Mouse (Mus musculus) ES-Bruce4 (cell line): ENCODE results near the gene Ddx39. TPM values are rescaled to one million over a fixed set of nuclear protein-coding genes. Genes with fewer than 3 reads are reported as not detected.

Experiments used
- H3K27ac ChIP-seq: 2 replicates; pipeline ENCODE4 v1.5.1; 2012; ENCODE audit warnings: low read length, inconsistent platforms; ENCODE audit not compliant: insufficient read depth
- H3K27me3 ChIP-seq: 2 replicates; pipeline ENCODE4 v1.6.1; 2012; ENCODE audit warnings: mild to moderate bottlenecking, low read length, inconsistent platforms; ENCODE audit not compliant: control insufficient read depth, poor library complexity, insufficient read depth, severe bottlenecking
- H3K36me3 ChIP-seq: 2 replicates; pipeline ENCODE4 v1.6.1; 2012; ENCODE audit warnings: inconsistent platforms, mild to moderate bottlenecking, low read length, moderate library complexity; ENCODE audit not compliant: control insufficient read depth, poor library complexity, insufficient read depth, severe bottlenecking
- H3K4me1 ChIP-seq: one replicate; pipeline ENCODE4 v1.8.1; 2011; ENCODE audit warnings: low read length; ENCODE audit not compliant: control insufficient read depth, insufficient read depth
- H3K4me3 ChIP-seq: 2 replicates; pipeline ENCODE4 v1.5.1; 2011; ENCODE audit warnings: low read depth, mild to moderate bottlenecking, low read length
- H3K9ac ChIP-seq: 2 replicates; pipeline ENCODE4 v1.6.1; 2012; ENCODE audit warnings: low read depth, mild to moderate bottlenecking, inconsistent platforms; ENCODE audit not compliant: poor library complexity, severe bottlenecking
- H3K9me3 ChIP-seq: replicated peaks from 2 replicates; pipeline ENCODE4 v1.6.1; 2012; ENCODE audit warnings: mild to moderate bottlenecking, low read length, inconsistent platforms; ENCODE audit not compliant: control insufficient read depth, poor library complexity, insufficient read depth, severe bottlenecking
- CTCF ChIP-seq: IDR thresholded peaks from one replicate; pipeline ENCODE4 v1.8.1; 2011; ENCODE audit warnings: low read depth, low read length
- EP300 ChIP-seq: IDR thresholded peaks from 2 replicates; pipeline ENCODE4 v1.6.1; 2011; ENCODE audit warnings: low read depth, low read length; ENCODE audit not compliant: insufficient read depth
- POLR2A ChIP-seq: IDR thresholded peaks from one replicate; pipeline ENCODE4 v1.8.1; 2011; ENCODE audit warnings: low read length; ENCODE audit not compliant: insufficient read depth
- polyA plus RNA-seq: library from polyadenylated mRNA; stranded (reverse); fragments of >200 nt; gene quantifications from 2 replicates; pipeline ENCODE4 v1.2.4, GENCODE M21; 2011; ENCODE audit warnings: low read depth; ENCODE audit not compliant: missing spikeins, insufficient read depth, insufficient read length

Ddx39 gene
- polyA plus RNA-seq, 1 experiment: 117 TPM

DNA sequence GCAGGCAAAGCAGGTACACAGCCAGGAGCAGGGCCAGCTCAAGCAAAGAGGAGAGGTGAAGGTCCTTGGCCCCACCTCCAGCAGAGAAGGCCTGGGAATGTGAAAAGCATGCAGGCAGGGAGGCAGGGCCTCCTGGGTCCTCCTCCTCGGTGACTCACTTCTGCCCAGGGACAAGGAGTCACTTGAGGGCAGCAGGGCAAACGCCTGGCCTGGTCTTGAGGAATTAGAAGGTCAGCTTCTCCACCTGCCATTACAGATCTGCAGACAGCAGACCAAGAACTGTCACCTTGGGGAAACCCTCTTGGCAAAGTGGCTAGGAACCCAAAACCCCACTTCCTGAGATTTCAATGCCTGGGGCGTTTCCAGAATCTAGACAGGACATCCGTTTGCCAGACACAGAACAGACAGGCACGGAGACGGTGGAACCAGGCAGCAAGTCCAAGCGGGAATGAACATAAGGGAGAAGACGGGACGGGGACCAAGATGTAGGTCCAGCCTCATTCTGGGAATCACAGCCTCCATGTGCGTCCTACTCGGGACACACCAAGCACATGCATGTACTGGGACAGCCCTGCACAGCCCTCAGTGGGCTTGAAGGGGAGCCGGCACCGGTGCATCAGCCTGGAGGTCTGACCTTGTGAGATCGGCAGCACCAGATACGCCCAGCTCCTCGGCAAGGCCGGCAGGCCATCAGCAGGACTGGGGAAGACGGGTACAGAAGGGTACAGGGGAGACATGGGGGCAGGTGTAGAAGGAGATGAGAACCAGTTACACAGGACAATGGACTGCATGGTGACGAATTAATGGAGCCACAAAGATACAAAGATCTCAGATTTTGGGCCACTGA is 17.4 kb upstream of the Ddx39 start:
- TF ChIP-seq EP300: no peak
- no peak for TF ChIP-seq CTCF
- no peak for TF ChIP-seq POLR2A
- peaks cover 2% of the 10 kb centered on the region for H3K4me1 ChIP-seq
- peak overlapping the region; percentile 71 for H3K4me3 ChIP-seq
- no peaks in the 10 kb centered on the region for H3K27me3 ChIP-seq
- no peak overlapping the region for H3K27ac ChIP-seq
- H3K36me3 ChIP-seq: no peaks in the 10 kb centered on the region
- H3K9ac ChIP-seq: peak overlapping the region; percentile 96; the same call in 1 of the 2 replicates
- no peaks in the 10 kb centered on the region for H3K9me3 ChIP-seq

DNA sequence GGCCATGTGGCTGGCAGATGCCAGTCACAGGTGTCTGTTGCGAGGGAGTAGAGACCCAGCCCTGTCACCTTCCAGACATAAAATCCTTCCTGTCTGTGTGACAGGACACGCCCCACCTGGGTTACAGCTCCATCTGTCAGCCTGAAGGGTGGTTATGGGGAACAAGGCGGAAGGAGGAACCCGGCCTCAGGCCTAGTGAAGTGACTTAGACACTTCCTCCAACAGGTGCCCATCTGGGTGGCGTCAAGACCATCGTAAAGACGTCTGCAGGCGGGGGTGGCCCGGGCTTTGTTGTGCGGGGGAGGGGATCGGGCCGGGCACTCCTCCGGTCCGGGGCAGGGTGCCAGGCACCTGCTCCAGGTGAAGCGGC is 16.7 kb upstream of the Ddx39 start:
- Histone ChIP-seq H3K27me3 (no peaks in the 10 kb centered on the region), H3K9me3 (no peaks in the 10 kb centered on the region), H3K9ac (peak overlapping the region; percentile 96), H3K36me3 (no peaks in the 10 kb centered on the region), H3K4me3 (peak overlapping the region; percentile 71), H3K4me1 (peaks cover 2% of the 10 kb centered on the region), H3K27ac (no peak overlapping the region)
- TF ChIP-seq CTCF (no peak), EP300 (no peak)

DNA sequence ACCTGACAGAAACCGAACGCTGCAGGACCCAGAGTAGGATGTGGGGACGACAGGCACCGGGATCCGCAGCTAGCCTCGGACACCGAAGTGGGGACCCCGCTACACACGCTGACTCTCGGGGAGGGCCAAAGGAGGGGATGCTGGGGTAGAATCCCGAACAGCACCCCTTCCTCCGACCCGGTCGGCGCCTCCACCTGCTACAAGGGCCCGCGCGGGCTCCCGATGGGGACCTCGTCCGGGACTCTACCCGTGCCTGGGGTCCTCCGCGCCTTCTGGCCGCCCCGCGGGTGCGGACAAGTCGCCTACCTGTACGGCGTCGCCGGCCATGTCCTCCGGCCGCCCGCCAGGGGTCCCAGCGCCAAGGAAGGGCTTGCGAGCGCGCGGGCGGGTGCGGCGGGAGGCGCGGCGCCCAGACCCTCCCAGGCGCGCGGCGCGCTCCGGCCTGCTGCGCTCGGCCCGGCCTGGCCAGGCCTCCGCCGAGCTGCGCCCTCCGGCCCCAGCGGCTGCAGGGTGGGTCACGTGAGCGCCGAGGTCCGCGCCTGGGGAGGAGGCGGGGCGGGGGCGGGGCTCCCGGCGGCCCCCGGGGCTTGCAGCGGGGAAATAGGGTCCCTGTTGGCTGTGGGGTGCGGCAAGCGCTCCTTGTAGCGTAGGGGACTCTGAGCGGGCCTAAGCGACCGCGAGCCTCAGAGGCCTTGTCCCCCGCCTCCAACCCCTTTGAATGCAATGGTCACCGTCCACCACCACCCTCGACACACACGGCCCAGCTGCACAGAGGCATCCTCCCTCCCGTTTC is 16.1 kb upstream of the Ddx39 start, which contains the start of gene Pkn1:
Pkn1 (minus strand) TSS at position 519 of the 793 bp plus-strand sequence.
- Histone ChIP-seq H3K9ac (peak within 1 kb of the TSS; percentile 96), H3K9me3 (no peaks in the 10 kb centered on the region), H3K27ac (no peak within 1 kb of the TSS), H3K27me3 (no peaks in the 10 kb centered on the region), H3K4me3 (peak within 1 kb of the TSS; percentile 71), H3K36me3 (no peaks in the 10 kb centered on the region), H3K4me1 (peaks cover 2% of the 10 kb centered on the region)
- TF ChIP-seq CTCF (no peak), EP300 (no peak), POLR2A (peak; percentile 56)

DNA sequence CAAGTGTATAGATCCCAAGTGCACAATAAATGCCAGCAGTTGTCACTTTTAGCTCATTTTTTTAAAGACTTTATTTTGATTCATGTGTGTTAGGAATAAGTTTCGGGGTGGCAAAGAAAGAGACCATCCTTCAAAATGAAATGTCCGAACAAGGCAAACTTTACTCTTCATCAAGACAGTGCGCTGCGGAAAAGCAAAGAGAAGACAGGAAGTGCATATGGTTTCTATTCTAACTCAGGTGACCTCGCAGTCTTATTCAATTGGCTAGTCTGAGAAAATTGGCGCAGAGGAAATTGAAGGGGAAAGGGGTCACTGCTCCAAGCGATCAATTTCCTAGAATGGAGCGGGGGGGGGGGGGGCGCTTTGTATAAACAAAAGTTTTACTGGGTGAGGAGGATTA is 15.4 kb upstream of the Ddx39 start:
- Histone ChIP-seq H3K4me3 (peak overlapping the region; percentile 67; the same call in 1 of the 2 replicates), H3K36me3 (no peaks in the 10 kb centered on the region), H3K9me3 (no peaks in the 10 kb centered on the region), H3K27ac (no peak overlapping the region), H3K9ac (peak overlapping the region; percentile 96), H3K4me1 (peaks cover 2% of the 10 kb centered on the region), H3K27me3 (no peaks in the 10 kb centered on the region)
- TF ChIP-seq EP300 (no peak), POLR2A (no peak), CTCF (no peak)

DNA sequence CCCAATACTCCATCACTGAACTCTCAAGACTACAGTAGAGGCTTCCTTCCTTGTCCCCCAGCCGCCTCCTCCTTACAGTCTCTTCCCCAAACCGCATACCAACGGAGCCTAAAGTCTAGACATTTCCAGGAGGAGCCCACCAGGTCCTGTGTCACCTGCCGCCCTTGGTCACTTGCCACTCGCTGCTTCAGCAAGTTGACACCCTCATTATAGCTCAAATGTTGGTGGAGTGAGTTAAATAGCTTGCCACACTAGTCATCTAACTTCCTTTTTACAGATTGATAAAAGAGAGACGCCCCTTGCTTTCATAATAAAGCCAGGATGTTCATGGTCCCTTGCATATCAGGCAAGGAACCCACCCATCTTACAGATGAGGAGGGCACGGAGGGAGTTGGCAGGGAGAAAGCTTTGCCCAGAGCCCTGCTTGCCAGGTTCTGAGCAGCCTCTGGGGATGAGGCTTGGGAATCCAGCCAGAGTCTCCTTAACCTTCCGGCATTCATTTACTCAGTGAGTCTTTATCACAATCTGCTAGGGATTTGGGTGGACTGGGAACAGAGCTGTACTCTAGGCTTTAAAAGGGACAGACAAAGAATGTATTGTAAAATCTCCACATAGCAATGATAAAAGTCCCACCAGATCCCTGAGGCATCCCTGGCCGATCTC is 14.4 kb upstream of the Ddx39 start:
- no peak overlapping the region for H3K9ac ChIP-seq
- H3K9me3 ChIP-seq: no peaks in the 10 kb centered on the region
- no peak for TF ChIP-seq CTCF
- no peak for TF ChIP-seq POLR2A
- TF ChIP-seq EP300: no peak
- H3K4me1 ChIP-seq: peaks cover 2% of the 10 kb centered on the region
- H3K4me3 ChIP-seq: no peak overlapping the region
- H3K27me3 ChIP-seq: no peaks in the 10 kb centered on the region
- H3K27ac ChIP-seq: no peak overlapping the region
- no peaks in the 10 kb centered on the region for H3K36me3 ChIP-seq
